ENCODE assay signal across 18 mouse cellular contexts in the genomic region with DNA sequence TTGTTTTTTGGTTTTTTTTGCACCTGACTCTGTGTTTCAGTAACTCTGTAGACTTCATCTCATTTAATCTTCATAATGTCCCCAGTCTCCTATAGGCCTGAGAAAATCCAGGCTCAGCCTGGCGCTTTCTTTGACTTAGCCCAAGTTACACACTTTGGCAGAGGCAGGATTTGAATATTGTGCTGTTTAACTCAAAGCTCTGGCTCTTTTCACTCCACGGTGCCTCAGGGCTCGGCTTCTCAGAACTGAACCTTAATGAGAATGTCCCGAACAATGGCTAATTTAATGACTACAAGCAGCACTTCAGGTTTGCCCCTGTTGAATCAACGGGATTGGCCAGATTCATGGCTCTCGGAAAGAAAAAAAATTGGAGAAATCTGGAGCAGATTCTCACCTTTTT.
"Had no signal": no experiment of that assay in that cellular context is flagged by ENCODE, and none has a peak within 500 bp of the region (broad histone marks: within the 10 kb centered on the region; RNA-seq: fewer than 3 reads in every experiment).

No protein-coding gene starts in this region.

- H3K27me3 ChIP-seq: kidney, embryonic 15.5 days; liver, embryonic 13.5 days; midbrain, embryonic 12.5 days; midbrain, embryonic 15.5 days; neural tube, embryonic 13.5 days; stomach, embryonic 15.5 days had no signal

- DNase-seq: kidney, postnatal 10 days; kidney, postnatal 36 days; layer of hippocampus, postnatal 36 days; left cerebral cortex, postnatal 4 days; liver, embryonic 13.5 days; lung, embryonic 14.5 days; retina, postnatal 1 day; right cerebral cortex, postnatal 25 days; spleen, adult 18-20 months; thymus, postnatal 36 days had no signal

- H3K9me3 ChIP-seq: kidney, embryonic 15.5 days; liver, embryonic 13.5 days; midbrain, embryonic 12.5 days; midbrain, embryonic 15.5 days; neural tube, embryonic 13.5 days; stomach, embryonic 15.5 days had no signal

- H3K4me3 ChIP-seq: kidney, embryonic 15.5 days; left cerebral cortex, adult 2 months; liver, embryonic 13.5 days; midbrain, embryonic 12.5 days; midbrain, embryonic 15.5 days; neural tube, embryonic 13.5 days; stomach, embryonic 15.5 days had no signal

- H3K9ac ChIP-seq: kidney, embryonic 15.5 days; liver, embryonic 13.5 days; lung, embryonic 14.5 days; midbrain, embryonic 12.5 days; midbrain, embryonic 15.5 days; neural tube, embryonic 13.5 days; stomach, embryonic 15.5 days had no signal

- H3K27ac ChIP-seq: kidney, embryonic 15.5 days; left cerebral cortex, adult 2 months; liver, embryonic 13.5 days; macrophage; midbrain, embryonic 12.5 days; midbrain, embryonic 15.5 days; neural tube, embryonic 13.5 days; stomach, embryonic 15.5 days had no signal

- H3K36me3 ChIP-seq: kidney, embryonic 15.5 days; liver, embryonic 13.5 days; midbrain, embryonic 12.5 days; midbrain, embryonic 15.5 days; neural tube, embryonic 13.5 days; stomach, embryonic 15.5 days had no signal

- H3K4me1 ChIP-seq: kidney, embryonic 15.5 days; liver, embryonic 13.5 days; midbrain, embryonic 12.5 days; midbrain, embryonic 15.5 days; neural tube, embryonic 13.5 days; stomach, embryonic 15.5 days had no signal

- H3K4me2 ChIP-seq: kidney, embryonic 15.5 days; liver, embryonic 13.5 days; lung, embryonic 14.5 days; midbrain, embryonic 12.5 days; midbrain, embryonic 15.5 days; neural tube, embryonic 13.5 days; stomach, embryonic 15.5 days had no signal

- ATAC-seq: lung, postnatal 0 days; midbrain, embryonic 15.5 days had no signal
